Mouse (Mus musculus): ENCODE measurements around the gene Gm11985. TPM values are rescaled to one million over a fixed set of nuclear protein-coding genes. Genes with fewer than 3 reads are reported as not detected.

Gm11985 gene
- polyA plus RNA-seq, 1 experiment from 2014 or later, result not detected

- Histone ChIP-seq H3K4me3 (0 out of 2 replicates have a peak overlapping the region, but pooled peaks have one; percentile 40), H3K9ac (no peak overlapping the region), H3K27ac (no peak overlapping the region), H3K4me1 (no peaks in the 10 kb centered on the region), H3K9me3 (replicated peaks) (no peaks in the 10 kb centered on the region; the same call in 1 of the 2 replicates), H3K27me3 (replicated peaks) (no peaks in the 10 kb centered on the region), H3K36me3 (no peaks in the 10 kb centered on the region), H3K4me2 (peak overlapping the region; percentile 40; the same call in 1 of the 2 replicates)
- 49% methylated on average over 14 of the region's 14 CpGs for WGBS (ENCODE audit: insufficient replicate concordance)
- ATAC-seq, result no peak
Measured at GRCm38 (mm10) chr11:7199736-7200392, 11.5 kb upstream of the Gm11985 start.

- 54% methylated on average over 10 of the region's 10 CpGs for WGBS (ENCODE audit: insufficient replicate concordance)
- no peaks in the 10 kb centered on the region for H3K27me3 ChIP-seq (replicated peaks)
- no peak overlapping the region; the same call in 1 of the 2 replicates for H3K27ac ChIP-seq
- peak overlapping the region; percentile 40 for H3K4me2 ChIP-seq
- 0 out of 2 replicates have a peak overlapping the region, but pooled peaks have one; percentile 56 for H3K9ac ChIP-seq
- H3K4me1 ChIP-seq, result no peaks in the 10 kb centered on the region
- no peaks in the 10 kb centered on the region for H3K36me3 ChIP-seq
- ATAC-seq, result no peak
- H3K9me3 ChIP-seq (replicated peaks), result no peaks in the 10 kb centered on the region; the same call in 1 of the 2 replicates
- H3K4me3 ChIP-seq, result peak overlapping the region; percentile 40
Measured at GRCm38 (mm10) chr11:7198481-7199256, 10.3 kb upstream of the Gm11985 start.

GRCm38 (mm10) chr11:7198006-7198405 lies 9.6 kb upstream of the Gm11985 start:
- H3K4me1 ChIP-seq, result no peaks in the 10 kb centered on the region
- H3K9me3 ChIP-seq (replicated peaks), result no peaks in the 10 kb centered on the region; the same call in 1 of the 2 replicates
- H3K4me3 ChIP-seq, result peak overlapping the region; percentile 40
- WGBS (ENCODE audit: insufficient replicate concordance), result 81% methylated on average over 19 of the region's 19 CpGs
- H3K4me2 ChIP-seq, result peak overlapping the region; percentile 40
- ATAC-seq, result peak; percentile 4; the same call in 1 of the 2 replicates
- peak overlapping the region; percentile 71 for H3K27ac ChIP-seq
- no peaks in the 10 kb centered on the region for H3K36me3 ChIP-seq
- H3K27me3 ChIP-seq (replicated peaks), result no peaks in the 10 kb centered on the region
- H3K9ac ChIP-seq, result peak overlapping the region; percentile 56; the same call in 1 of the 2 replicates

DNA sequence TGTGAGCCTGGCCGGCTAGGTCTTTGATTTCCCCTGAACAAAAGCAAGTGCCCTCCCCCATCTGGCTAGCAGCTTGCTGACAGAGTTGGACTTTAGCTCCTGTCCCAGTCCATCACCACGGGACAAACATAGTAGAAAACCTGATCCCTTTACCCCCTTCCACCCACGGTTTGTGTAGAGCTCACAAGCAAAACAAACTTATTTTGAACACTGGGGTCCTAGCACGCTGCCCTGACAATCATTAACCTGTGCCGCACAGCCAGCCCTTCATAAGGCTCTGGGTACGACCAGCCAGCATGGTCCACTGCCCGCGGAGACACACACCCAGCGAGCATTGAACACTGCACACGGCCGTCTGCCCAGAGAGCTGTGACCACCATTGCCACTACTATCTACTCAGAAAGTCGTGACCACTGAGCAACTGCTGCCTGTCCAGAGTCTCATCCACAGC lies 9.1 kb upstream of the Gm11985 start, which contains the start of gene Igfbp1:
Igfbp1 (plus strand) TSS at position 292 of the 451 bp plus-strand sequence.
- Histone ChIP-seq H3K4me2 (peak within 1 kb of the TSS; percentile 40), H3K9me3 (replicated peaks) (no peaks in the 10 kb centered on the region; the same call in 1 of the 2 replicates), H3K36me3 (no peaks in the 10 kb centered on the region), H3K27me3 (replicated peaks) (no peaks in the 10 kb centered on the region), H3K27ac (peak within 1 kb of the TSS; percentile 71), H3K9ac (peak within 1 kb of the TSS; percentile 56; the same call in 1 of the 2 replicates), H3K4me3 (peak within 1 kb of the TSS; percentile 40), H3K4me1 (no peaks in the 10 kb centered on the region)
- 55% methylated on average over 12 of the region's 12 CpGs for WGBS (ENCODE audit: insufficient replicate concordance)
- peak; percentile 73 for ATAC-seq

- ATAC-seq, result no peak
- Histone ChIP-seq H3K27ac (no peak overlapping the region), H3K9me3 (replicated peaks) (no peaks in the 10 kb centered on the region; the same call in 1 of the 2 replicates), H3K4me1 (no peaks in the 10 kb centered on the region), H3K27me3 (replicated peaks) (no peaks in the 10 kb centered on the region), H3K4me2 (no peak overlapping the region), H3K4me3 (no peak overlapping the region), H3K36me3 (no peaks in the 10 kb centered on the region), H3K9ac (no peak overlapping the region)
- 68% methylated on average over 4 of the region's 4 CpGs for WGBS (ENCODE audit: insufficient replicate concordance)
Measured at GRCm38 (mm10) chr11:7195312-7195685, 6.9 kb upstream of the Gm11985 start.

DNA sequence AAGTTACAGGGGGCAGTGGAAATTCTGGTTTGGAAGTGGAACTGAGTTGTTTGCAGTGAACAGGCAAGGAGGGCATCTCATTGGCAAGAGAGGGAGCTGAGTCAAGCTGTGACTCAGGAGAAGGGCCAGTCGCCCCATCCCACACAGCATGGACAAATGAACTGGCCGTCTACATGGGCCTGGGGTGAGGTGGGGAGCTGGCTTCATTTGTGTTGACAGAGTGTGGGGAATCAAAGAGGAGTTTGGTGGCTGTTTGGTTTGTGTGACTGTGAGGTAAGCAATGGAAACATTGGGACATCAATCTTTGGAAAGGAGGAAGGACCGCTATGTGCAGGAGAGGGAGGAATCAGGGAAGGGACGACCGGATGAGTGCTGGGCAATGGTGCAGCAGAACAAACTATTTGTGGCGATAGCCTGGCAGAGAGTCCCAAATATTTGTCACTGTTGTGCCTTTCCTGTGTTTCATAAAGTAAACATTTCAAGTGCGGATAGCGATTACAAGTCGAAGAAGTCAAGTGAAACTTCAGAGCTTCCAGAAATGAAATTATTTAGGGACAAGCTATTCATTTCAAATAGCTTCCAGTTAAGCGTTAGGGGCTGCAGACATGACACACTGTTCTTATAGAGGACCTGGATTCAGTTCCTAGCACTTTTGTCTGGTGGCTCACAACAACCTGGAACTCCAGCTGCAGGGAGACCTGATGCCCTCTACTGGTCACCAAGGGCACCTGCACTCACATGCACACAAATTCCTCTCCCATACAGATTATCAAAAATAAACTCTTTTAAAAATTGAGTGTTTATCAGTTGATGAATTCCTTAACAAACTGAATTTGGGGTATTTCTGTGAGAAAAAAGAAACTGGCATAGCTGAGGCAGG lies 6.3 kb upstream of the Gm11985 start:
- ATAC-seq, result no peak
- WGBS (ENCODE audit: insufficient replicate concordance), result 80% methylated on average over 10 of the region's 10 CpGs

GRCm38 (mm10) chr11:7193134-7193533 lies 4.8 kb upstream of the Gm11985 start:
- no peaks in the 10 kb centered on the region for H3K4me1 ChIP-seq
- WGBS (ENCODE audit: insufficient replicate concordance), result 57% methylated on average over 9 of the region's 9 CpGs
- ATAC-seq, result no peak
- no peak overlapping the region for H3K4me2 ChIP-seq
- no peaks in the 10 kb centered on the region for H3K36me3 ChIP-seq
- H3K9ac ChIP-seq, result no peak overlapping the region
- H3K4me3 ChIP-seq, result no peak overlapping the region
- 0 out of 2 replicates have a peak overlapping the region, but pooled peaks have one; percentile 36 for H3K27ac ChIP-seq
- H3K27me3 ChIP-seq (replicated peaks), result no peaks in the 10 kb centered on the region
- H3K9me3 ChIP-seq (replicated peaks), result no peaks in the 10 kb centered on the region; the same call in 1 of the 2 replicates

More for the DNA sequence above, 6.3 kb upstream of the Gm11985 start:
- H3K4me2 ChIP-seq, result no peak overlapping the region
- no peak overlapping the region for H3K4me3 ChIP-seq
- no peak overlapping the region for H3K9ac ChIP-seq
- no peaks in the 10 kb centered on the region for H3K27me3 ChIP-seq (replicated peaks)
- H3K27ac ChIP-seq, result no peak overlapping the region
- H3K9me3 ChIP-seq (replicated peaks), result no peaks in the 10 kb centered on the region; the same call in 1 of the 2 replicates
- H3K36me3 ChIP-seq, result no peaks in the 10 kb centered on the region
- no peaks in the 10 kb centered on the region for H3K4me1 ChIP-seq

DNA sequence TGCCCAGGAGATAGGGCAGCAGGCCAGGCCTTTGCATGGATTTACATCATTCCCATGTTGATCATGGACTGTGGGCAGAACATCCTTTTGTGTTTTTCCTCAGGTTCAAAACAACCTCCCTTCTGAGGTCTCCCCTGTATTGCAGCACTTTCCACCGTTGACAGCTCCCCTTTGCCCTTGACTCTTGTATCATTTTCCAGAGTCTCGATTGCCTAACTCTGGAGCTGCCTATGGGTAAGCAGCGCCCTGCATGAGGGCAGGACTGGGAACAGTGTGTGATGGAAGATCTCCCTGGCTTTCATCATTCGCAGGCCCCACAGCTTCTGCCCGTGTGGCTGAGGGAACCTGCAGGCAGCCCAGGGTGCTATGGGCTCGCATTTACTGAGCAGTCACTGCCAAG lies 4.3 kb upstream of the Gm11985 start:
- WGBS (ENCODE audit: insufficient replicate concordance), result 46% methylated on average over 6 of the region's 6 CpGs
- Histone ChIP-seq H3K4me2 (no peak overlapping the region), H3K27me3 (replicated peaks) (no peaks in the 10 kb centered on the region), H3K9ac (no peak overlapping the region), H3K9me3 (replicated peaks) (no peaks in the 10 kb centered on the region; the same call in 1 of the 2 replicates), H3K27ac (0 out of 2 replicates have a peak overlapping the region, but pooled peaks have one; percentile 36), H3K4me3 (no peak overlapping the region), H3K36me3 (no peaks in the 10 kb centered on the region), H3K4me1 (no peaks in the 10 kb centered on the region)
- peak; percentile 39 for ATAC-seq

DNA sequence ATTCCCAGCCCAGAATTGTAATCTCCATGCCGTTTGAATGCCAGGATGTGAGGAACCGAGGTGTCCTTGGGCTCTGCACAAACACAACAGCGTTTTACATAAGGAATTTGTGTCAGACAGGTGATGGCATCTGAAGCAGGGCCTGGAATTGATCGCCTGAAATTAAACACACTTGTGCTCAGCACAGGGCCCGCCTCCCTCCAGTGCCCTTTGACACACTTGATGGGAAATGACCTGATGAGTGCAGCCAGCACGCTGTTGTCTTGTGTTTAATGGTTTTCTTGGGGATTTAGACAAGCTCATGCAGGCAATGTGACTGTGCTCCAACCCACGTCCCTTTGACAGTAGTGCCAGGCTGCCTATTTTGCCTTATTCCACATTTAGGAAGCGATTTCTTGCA lies 897 bp downstream of the Gm11985 start:
- ATAC-seq, result no peak
- H3K9ac ChIP-seq, result no peak overlapping the region

DNA sequence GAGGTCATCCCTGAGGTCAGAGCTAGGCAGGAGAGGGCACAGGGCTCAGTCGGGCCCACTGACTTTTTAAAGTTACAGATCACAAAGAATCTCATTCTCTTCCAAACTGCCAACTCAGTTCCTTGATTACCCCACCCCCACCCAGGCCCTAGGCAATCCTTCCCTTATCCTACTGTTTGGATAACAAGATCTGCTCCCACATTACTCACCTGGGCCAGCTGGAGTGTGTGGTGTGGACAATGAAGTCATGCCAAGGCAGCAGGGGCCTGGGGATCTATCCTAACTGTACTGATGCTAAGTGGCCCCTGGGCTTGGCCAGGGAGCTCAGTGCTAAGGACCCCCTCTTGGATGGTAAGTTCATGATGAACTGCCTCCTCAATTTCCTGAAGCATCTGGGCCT lies 3.9 kb downstream of the Gm11985 start:
- Histone ChIP-seq H3K9ac (no peak overlapping the region), H3K27me3 (replicated peaks) (no peaks in the 10 kb centered on the region), H3K36me3 (no peaks in the 10 kb centered on the region), H3K4me3 (no peak overlapping the region), H3K4me2 (no peak overlapping the region), H3K27ac (no peak overlapping the region), H3K9me3 (replicated peaks) (no peaks in the 10 kb centered on the region), H3K4me1 (no peaks in the 10 kb centered on the region)
- WGBS (ENCODE audit: insufficient replicate concordance), result 20% methylated on average over 1 of the region's 1 CpGs
- ATAC-seq, result no peak

More for the DNA sequence above, 897 bp downstream of the Gm11985 start:
- no peak overlapping the region for H3K4me3 ChIP-seq
- no peaks in the 10 kb centered on the region for H3K4me1 ChIP-seq
- no peaks in the 10 kb centered on the region for H3K27me3 ChIP-seq (replicated peaks)
- H3K9me3 ChIP-seq (replicated peaks), result no peaks in the 10 kb centered on the region
- no peaks in the 10 kb centered on the region for H3K36me3 ChIP-seq
- H3K4me2 ChIP-seq, result no peak overlapping the region
- WGBS (ENCODE audit: insufficient replicate concordance), result 52% methylated on average over 8 of the region's 8 CpGs
- H3K27ac ChIP-seq, result no peak overlapping the region

DNA sequence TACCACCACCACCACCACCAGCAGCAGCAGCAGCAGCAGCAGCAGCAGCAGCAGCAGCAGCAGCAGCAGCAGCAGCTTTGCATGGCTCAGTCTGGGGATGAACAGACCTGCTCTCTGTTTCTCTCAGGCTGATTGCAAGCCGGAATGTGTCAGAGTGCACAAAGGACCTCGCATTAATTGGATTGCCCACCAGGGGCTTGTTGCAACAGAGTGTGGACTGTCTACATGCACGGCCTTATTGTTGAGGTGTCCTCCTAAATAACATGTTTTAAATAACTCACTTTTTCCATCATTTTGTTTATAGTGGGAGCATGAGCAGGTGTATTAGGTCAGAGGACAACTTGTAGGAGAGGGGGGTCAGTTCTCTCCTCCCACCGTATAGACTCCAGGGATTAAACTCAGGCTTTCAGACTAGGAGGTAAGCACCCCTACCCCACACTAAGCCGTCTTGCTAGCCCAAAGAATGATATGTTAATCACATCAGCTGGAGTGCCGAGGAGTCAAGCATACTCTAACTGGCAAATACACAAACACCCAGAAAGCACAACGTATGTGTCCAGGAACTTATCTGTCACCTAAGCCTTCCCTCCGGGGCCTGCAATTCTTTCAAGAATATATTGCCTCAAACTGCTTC lies 5.8 kb downstream of the Gm11985 start:
- Histone ChIP-seq H3K4me1 (no peaks in the 10 kb centered on the region), H3K9ac (no peak overlapping the region), H3K4me2 (no peak overlapping the region), H3K4me3 (no peak overlapping the region), H3K36me3 (no peaks in the 10 kb centered on the region), H3K9me3 (replicated peaks) (no peaks in the 10 kb centered on the region), H3K27me3 (replicated peaks) (no peaks in the 10 kb centered on the region), H3K27ac (no peak overlapping the region)
- no peak for ATAC-seq
- WGBS (ENCODE audit: insufficient replicate concordance), result 57% methylated on average over 8 of the region's 8 CpGs
